Mouse (Mus musculus) ES-Bruce4 (cell line): Measurements from ENCODE around the gene Scn2b. TPM values are rescaled to one million over a fixed set of nuclear protein-coding genes. Genes with fewer than 3 reads are reported as not detected.

Experiments
- H3K27ac ChIP-seq: 2 replicates; pipeline ENCODE4 v1.5.1; 2012; ENCODE audit warnings: low read length, inconsistent platforms; ENCODE audit not compliant: insufficient read depth
- H3K27me3 ChIP-seq: 2 replicates; pipeline ENCODE4 v1.6.1; 2012; ENCODE audit warnings: mild to moderate bottlenecking, low read length, inconsistent platforms; ENCODE audit not compliant: control insufficient read depth, poor library complexity, insufficient read depth, severe bottlenecking
- H3K36me3 ChIP-seq: 2 replicates; pipeline ENCODE4 v1.6.1; 2012; ENCODE audit warnings: inconsistent platforms, mild to moderate bottlenecking, low read length, moderate library complexity; ENCODE audit not compliant: control insufficient read depth, poor library complexity, insufficient read depth, severe bottlenecking
- H3K4me1 ChIP-seq: one replicate; pipeline ENCODE4 v1.8.1; 2011; ENCODE audit warnings: low read length; ENCODE audit not compliant: control insufficient read depth, insufficient read depth
- H3K4me3 ChIP-seq: 2 replicates; pipeline ENCODE4 v1.5.1; 2011; ENCODE audit warnings: low read depth, mild to moderate bottlenecking, low read length
- H3K9ac ChIP-seq: 2 replicates; pipeline ENCODE4 v1.6.1; 2012; ENCODE audit warnings: low read depth, mild to moderate bottlenecking, inconsistent platforms; ENCODE audit not compliant: poor library complexity, severe bottlenecking
- H3K9me3 ChIP-seq: replicated peaks from 2 replicates; pipeline ENCODE4 v1.6.1; 2012; ENCODE audit warnings: mild to moderate bottlenecking, low read length, inconsistent platforms; ENCODE audit not compliant: control insufficient read depth, poor library complexity, insufficient read depth, severe bottlenecking
- CTCF ChIP-seq: IDR thresholded peaks from one replicate; pipeline ENCODE4 v1.8.1; 2011; ENCODE audit warnings: low read depth, low read length
- EP300 ChIP-seq: IDR thresholded peaks from 2 replicates; pipeline ENCODE4 v1.6.1; 2011; ENCODE audit warnings: low read depth, low read length; ENCODE audit not compliant: insufficient read depth
- POLR2A ChIP-seq: IDR thresholded peaks from one replicate; pipeline ENCODE4 v1.8.1; 2011; ENCODE audit warnings: low read length; ENCODE audit not compliant: insufficient read depth
- polyA plus RNA-seq: library from polyadenylated mRNA; stranded (reverse); fragments of >200 nt; gene quantifications from 2 replicates; pipeline ENCODE4 v1.2.4, GENCODE M21; 2011; ENCODE audit warnings: low read depth; ENCODE audit not compliant: missing spikeins, insufficient read depth, insufficient read length

Scn2b gene
- polyA plus RNA-seq, 1 experiment: 0.60 TPM

DNA sequence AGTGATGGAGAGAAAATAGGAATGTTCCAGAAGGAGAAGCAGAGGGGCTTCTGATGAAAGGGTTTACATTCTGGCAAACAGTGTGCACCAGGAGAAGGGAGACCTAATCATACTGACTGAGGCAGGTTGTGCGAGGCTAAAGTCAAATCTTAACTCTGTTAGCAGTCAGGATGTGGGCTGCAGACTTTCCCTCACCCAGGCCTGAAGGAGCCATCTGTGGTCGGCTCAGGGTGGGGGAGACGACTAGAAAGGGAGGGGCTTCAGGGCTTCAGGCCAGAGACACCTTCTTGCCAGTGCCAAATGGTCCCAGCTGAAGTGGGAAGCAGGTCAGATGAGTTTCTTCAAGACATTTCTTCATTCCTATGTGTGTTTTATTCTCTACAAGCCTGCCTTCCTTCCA lies 19.2 kb upstream of the Scn2b start:
- Histone ChIP-seq H3K9me3 (no peaks in the 10 kb centered on the region), H3K27ac (no peak overlapping the region), H3K27me3 (no peaks in the 10 kb centered on the region), H3K4me3 (no peak overlapping the region), H3K4me1 (no peaks in the 10 kb centered on the region), H3K36me3 (no peaks in the 10 kb centered on the region), H3K9ac (no peak overlapping the region)
- no peak for TF ChIP-seq POLR2A
- no peak for TF ChIP-seq CTCF
- no peak for TF ChIP-seq EP300

DNA sequence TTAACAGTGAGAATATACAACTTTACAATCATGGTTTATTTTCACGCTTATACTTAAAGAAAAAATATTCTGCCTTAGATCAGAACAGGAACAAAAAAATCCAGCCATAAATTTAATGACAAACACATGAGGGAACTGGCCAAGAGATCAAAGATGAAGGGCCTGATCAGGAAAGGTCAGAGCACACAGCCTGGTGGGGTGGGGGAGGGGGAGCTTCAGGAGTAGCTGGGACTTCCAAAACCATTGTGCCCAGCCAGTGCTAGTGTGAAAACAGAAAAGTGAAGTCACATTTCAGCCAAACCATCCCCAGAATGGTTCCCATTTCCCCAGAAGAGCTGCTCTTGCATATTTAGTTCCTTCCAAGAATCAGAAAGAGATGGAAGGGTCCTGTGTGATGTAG lies 15.1 kb upstream of the Scn2b start:
- Histone ChIP-seq H3K36me3 (no peaks in the 10 kb centered on the region), H3K4me1 (no peaks in the 10 kb centered on the region), H3K27ac (no peak overlapping the region), H3K9ac (no peak overlapping the region), H3K27me3 (no peaks in the 10 kb centered on the region; the same call in 1 of the 2 replicates), H3K9me3 (no peaks in the 10 kb centered on the region), H3K4me3 (no peak overlapping the region)
- TF ChIP-seq EP300 (no peak), CTCF (no peak), POLR2A (no peak)

DNA sequence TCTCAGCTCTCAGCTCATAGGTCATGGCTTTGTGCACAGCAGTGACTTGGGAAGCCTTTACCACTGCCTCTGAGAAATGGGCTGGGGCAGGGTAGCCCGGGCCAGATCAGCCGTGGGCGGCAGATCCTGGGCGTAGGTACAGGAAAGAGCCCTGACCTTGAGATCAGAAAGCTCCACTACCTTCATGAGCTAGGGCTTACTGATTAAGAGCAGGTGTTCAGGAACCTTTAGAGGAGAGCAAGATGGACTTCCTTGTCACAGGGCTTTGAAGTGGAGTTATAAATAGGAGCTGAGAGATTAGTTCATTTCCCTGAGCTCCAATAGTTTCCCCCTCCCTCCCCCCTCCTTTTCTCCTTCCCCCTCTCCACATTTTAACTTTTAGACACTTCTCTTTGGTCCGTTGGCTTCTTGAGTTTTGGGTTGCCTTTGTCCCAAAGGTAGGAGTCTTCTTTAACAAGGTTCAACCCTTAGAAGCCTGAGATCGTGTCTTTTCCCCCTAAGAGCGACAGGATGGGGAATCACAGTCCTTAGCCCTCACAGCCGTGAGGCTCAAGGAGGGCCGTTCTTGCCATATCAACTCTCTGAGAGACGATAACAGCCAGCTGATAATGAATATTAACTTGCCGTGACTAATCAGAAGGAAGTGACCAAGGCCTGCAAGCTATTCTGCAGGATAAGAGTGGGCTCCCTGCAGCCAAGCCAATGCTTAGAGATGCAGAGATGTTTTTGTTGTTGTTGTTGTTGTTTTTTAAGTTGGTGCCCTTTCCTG lies 14.2 kb upstream of the Scn2b start:
- no peaks in the 10 kb centered on the region for H3K4me1 ChIP-seq
- no peaks in the 10 kb centered on the region for H3K36me3 ChIP-seq
- no peak overlapping the region for H3K9ac ChIP-seq
- H3K27ac ChIP-seq: no peak overlapping the region
- no peaks in the 10 kb centered on the region; the same call in 1 of the 2 replicates for H3K27me3 ChIP-seq
- H3K4me3 ChIP-seq: no peak overlapping the region
- TF ChIP-seq POLR2A (no peak), CTCF (no peak), EP300 (no peak)
- H3K9me3 ChIP-seq: no peaks in the 10 kb centered on the region

DNA sequence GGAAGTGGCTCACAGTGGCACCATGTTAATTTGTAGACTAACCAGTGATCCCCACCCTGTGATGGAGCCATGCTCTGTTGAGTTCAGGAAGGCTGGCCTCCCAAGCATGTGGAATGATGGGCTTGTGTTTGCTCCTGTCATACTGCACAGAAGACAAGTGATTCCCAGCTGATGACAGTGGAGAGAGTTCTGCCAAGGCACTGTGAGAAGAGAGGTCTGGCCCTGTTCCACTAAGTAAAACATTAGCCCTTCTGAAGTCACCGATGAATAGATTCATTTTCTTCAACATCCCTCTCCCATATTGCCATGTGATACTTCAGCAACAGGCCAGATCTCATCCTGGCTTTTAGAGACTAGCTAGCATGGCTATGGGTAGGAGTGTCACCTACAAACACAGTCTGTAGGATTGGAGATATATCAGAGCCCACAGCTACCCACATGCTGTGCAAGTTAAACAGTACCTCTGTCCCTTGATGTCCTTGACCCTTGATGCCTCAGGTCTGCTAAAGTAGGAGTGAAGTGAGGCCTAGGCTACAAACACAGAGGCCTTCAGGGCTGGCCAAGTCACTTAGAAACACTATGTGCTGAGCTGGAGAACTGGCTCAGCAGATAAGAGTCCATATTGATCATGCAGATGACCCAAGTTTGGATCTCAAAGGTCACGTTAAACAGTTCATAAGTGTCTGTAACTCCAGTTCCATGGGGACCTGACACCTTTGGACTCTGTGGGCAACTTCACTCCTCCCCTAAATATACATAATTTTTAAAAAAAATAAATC lies 11.8 kb upstream of the Scn2b start:
- no peak for TF ChIP-seq EP300
- TF ChIP-seq POLR2A: no peak
- no peak for TF ChIP-seq CTCF
- Histone ChIP-seq H3K27ac (no peak overlapping the region), H3K9me3 (no peaks in the 10 kb centered on the region), H3K27me3 (no peaks in the 10 kb centered on the region; the same call in 1 of the 2 replicates), H3K9ac (no peak overlapping the region), H3K4me1 (no peaks in the 10 kb centered on the region), H3K4me3 (no peak overlapping the region), H3K36me3 (no peaks in the 10 kb centered on the region)

DNA sequence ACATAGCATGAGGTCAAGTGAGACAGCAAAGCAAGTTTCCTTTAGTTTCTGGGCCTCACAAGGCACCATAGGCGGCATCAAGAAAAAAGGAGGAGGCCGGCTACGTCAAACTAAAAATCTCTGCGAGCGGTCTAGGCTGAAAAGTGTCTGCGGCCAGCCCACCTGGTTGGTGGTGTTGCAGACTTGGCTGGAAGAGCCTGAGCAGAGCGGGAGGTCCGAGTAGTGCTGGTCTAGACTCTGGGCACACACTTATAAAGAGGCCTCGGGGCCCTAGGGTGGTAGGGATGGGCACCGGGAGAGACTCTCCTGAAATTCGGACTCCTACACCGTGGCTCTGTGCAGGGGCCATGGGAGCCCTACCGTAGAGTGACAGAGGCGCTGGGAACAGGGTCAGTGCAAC lies 1.9 kb upstream of the Scn2b start:
- Histone ChIP-seq H3K4me3 (peak overlapping the region; percentile 16), H3K36me3 (no peaks in the 10 kb centered on the region), H3K27me3 (no peaks in the 10 kb centered on the region), H3K4me1 (no peaks in the 10 kb centered on the region), H3K9ac (no peak overlapping the region), H3K27ac (no peak overlapping the region), H3K9me3 (no peaks in the 10 kb centered on the region)
- no peak for TF ChIP-seq POLR2A

DNA sequence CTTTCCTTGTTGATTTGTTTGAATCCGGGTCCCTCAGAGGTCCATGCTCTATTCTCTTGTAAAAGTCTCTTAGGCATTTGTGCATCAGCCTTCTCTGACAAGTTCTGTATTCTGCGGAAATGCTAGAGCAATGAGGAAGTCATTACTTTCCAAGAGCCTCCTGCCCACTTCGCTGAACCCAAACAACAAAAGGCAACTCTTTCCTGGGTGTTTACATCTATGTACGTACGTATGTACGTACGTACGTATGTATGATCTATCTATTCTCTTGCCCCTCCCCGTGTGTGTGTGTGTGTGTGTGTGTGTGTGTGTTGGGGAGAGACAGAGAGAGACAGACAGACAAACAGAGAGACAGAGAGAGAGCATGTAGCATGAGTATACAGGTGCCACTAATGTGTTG lies 763 bp upstream of the Scn2b start:
- Histone ChIP-seq H3K4me3 (no peak overlapping the region), H3K4me1 (no peaks in the 10 kb centered on the region), H3K9ac (no peak overlapping the region), H3K27me3 (no peaks in the 10 kb centered on the region), H3K36me3 (no peaks in the 10 kb centered on the region), H3K9me3 (no peaks in the 10 kb centered on the region), H3K27ac (no peak overlapping the region)
- TF ChIP-seq POLR2A (no peak), CTCF (no peak), EP300 (no peak)
